Mouse (Mus musculus): ENCODE data around the gene Zfp759. TPM values are rescaled to one million over a fixed set of nuclear protein-coding genes. Genes with fewer than 3 reads are reported as not detected.
"Not testable (repeated sequence)": the region's sequence is repeated elsewhere in the genome, so short reads cannot be mapped to it uniquely, and the experiment has no call there.

Zfp759 gene
- polyA plus RNA-seq, 1 experiment from 2014 or later = 2.0 TPM

DNA sequence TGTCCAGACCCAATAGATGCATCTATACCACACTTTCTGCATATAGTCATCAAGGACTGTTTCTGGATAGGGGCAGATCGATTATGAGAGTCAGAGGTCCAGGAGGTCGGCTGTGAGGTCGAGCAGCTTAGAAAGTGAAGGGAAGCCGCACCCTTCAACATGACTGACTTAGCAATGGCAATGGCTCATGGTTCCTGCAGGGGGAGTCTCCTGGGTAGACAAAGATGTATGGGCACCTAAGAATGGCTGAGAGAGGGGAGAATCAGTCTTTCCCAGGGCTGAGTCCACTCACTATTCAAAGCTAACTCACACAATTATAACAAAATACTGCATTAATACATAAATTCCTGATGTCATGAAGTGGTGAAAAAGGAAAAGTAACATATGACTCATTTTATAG lies 44.7 kb downstream of the Zfp759 start:
- not testable (repeated sequence) for H3K4me1 ChIP-seq (replicated peaks; ENCODE audit: control insufficient read depth, insufficient read depth, low read length); H3K4me3 ChIP-seq (ENCODE audit: low read depth, low read length); DNase-seq (ENCODE audit: low spot score); H3K9ac ChIP-seq (ENCODE audit: low read length); H3K27me3 ChIP-seq (replicated peaks; ENCODE audit: control insufficient read depth, insufficient read depth, low read length); H3K36me3 ChIP-seq (ENCODE audit: control insufficient read depth, insufficient read depth, low read length); H3K27ac ChIP-seq (ENCODE audit: low read depth); ATAC-seq (replicated peaks; ENCODE audit: low FRiP score, low TSS enrichment, low read depth); H3K9me3 ChIP-seq (ENCODE audit: control insufficient read depth, low read length); H3K4me2 ChIP-seq (ENCODE audit: low read length)
- WGBS = 58% methylated on average over 4 of the region's 4 CpGs

DNA sequence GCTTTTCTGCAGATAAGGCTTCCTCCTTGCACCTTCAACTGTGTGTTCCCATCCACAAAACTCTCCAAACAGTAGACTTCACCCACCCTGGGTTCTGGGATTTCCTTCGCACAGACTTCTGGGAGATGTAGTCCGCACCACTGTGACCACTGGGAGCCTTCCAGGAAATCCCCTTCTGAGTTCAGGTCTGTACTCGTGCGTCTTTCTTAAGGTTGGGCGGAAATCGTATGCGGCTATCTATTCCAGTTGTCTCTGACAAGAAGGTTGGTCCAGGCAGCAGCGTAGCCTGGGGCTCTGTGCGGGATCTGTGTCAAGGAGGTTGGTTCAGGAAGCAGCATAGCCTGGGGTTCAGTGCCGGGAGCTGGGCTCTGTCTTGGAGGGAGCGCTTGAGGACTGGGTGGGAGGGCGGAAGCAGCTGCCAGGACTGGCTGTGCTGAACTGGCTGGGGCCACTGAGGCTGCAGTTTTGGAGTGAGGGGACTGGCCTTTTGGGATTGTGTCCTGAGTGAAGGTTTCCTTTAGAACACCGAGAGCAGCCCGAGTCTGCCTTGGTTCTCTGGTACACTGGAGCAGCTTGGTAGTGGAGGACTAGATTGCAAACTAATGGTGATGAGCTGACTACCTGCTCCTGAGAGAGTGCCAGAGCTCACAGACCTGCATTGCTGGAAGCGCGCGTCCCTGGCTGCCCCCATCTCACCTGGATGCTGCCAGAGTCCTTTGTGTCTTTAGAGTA lies 51.7 kb downstream of the Zfp759 start, which contains the start of gene Rsl1:
TSS of gene Rsl1 (plus strand) at position 192 of the 732 bp plus-strand sequence.
- peak; percentile 98 for ATAC-seq (replicated peaks; ENCODE audit: low FRiP score, low TSS enrichment, low read depth)
- H3K4me1 ChIP-seq (replicated peaks; ENCODE audit: control insufficient read depth, insufficient read depth, low read length); H3K27me3 ChIP-seq (replicated peaks; ENCODE audit: control insufficient read depth, insufficient read depth, low read length); H3K9me3 ChIP-seq (ENCODE audit: control insufficient read depth, low read length): not testable (repeated sequence)
- 2% methylated on average over 17 of the region's 17 CpGs for WGBS
- H3K9ac ChIP-seq (ENCODE audit: low read length) = peak within 1 kb of the TSS; percentile 42
- H3K36me3 ChIP-seq (ENCODE audit: control insufficient read depth, insufficient read depth, low read length) = peaks cover 12% of the 10 kb centered on the region
- peak within 1 kb of the TSS; percentile 51; the same call in 1 of the 2 replicates for H3K27ac ChIP-seq (ENCODE audit: low read depth)
- H3K4me2 ChIP-seq (ENCODE audit: low read length) = peak within 1 kb of the TSS; percentile 67
- H3K4me3 ChIP-seq (ENCODE audit: low read depth, low read length) = peak within 1 kb of the TSS; percentile 67
- peak; percentile 89 for DNase-seq (ENCODE audit: low spot score)

DNA sequence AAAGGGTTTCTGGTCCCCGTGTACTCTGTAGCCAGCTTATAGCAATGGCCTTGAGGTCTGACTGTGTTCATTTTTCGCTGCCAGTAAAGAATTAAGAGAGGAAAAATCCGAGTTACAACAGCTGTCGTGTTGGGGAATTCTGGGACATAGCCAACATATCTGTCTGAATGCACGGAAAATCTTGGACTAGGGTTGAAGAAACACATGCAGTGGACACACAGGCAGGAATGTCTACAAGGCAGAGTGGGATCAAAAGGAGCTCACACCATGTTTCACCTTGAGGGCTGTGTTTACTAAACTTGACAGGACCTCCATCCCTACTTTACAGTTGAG lies 52.2 kb downstream of the Zfp759 start:
- Histone ChIP-seq H3K27ac (ENCODE audit: low read depth) (no peak overlapping the region), H3K27me3 (replicated peaks; ENCODE audit: control insufficient read depth, insufficient read depth, low read length) (no peaks in the 10 kb centered on the region), H3K4me3 (ENCODE audit: low read depth, low read length) (peak overlapping the region; percentile 67), H3K4me2 (ENCODE audit: low read length) (peak overlapping the region; percentile 67), H3K9me3 (ENCODE audit: control insufficient read depth, low read length) (no peaks in the 10 kb centered on the region), H3K4me1 (replicated peaks; ENCODE audit: control insufficient read depth, insufficient read depth, low read length) (peaks cover 4% of the 10 kb centered on the region; the same call in 1 of the 2 replicates), H3K36me3 (ENCODE audit: control insufficient read depth, insufficient read depth, low read length) (peaks cover 14% of the 10 kb centered on the region), H3K9ac (ENCODE audit: low read length) (peak overlapping the region; percentile 25)
- ATAC-seq (replicated peaks; ENCODE audit: low FRiP score, low TSS enrichment, low read depth) = no peak
- peak; percentile 53 for DNase-seq (ENCODE audit: low spot score)
- WGBS = 18% methylated on average over 5 of the region's 5 CpGs

Other genes starting within 250 kb of the Zfp759 start
- 0.97 and 1.3 TPM in 2 replicates for gene Gm10767, start 216.7 kb upstream of the Zfp759 start, polyA plus RNA-seq (2014; fragmentation: Nextera tagmentation; extraction: Ambion mirVana)
- gene Zfp712, start 60.5 kb upstream of the Zfp759 start, polyA plus RNA-seq (2014; fragmentation: Nextera tagmentation; extraction: Ambion mirVana) = 3.4 and 4.9 TPM in 2 replicates
- gene Zfp708, start 23.7 kb upstream of the Zfp759 start, polyA plus RNA-seq (2014; fragmentation: Nextera tagmentation; extraction: Ambion mirVana) = 4.2 and 5.6 TPM in 2 replicates
- 3.2 and 4.9 TPM in 2 replicates for gene Gm28557, start 13.1 kb upstream of the Zfp759 start, polyA plus RNA-seq (2014; fragmentation: Nextera tagmentation; extraction: Ambion mirVana)
- gene Rslcan18, start 5.4 kb upstream of the Zfp759 start, polyA plus RNA-seq (2014; fragmentation: Nextera tagmentation; extraction: Ambion mirVana) = 0.22 and 0.28 TPM in 2 replicates
- gene Rsl1, start 51.5 kb downstream of the Zfp759 start, polyA plus RNA-seq (2014; fragmentation: Nextera tagmentation; extraction: Ambion mirVana) = 5.3 and 5.6 TPM in 2 replicates
- gene Zfp455, start 72.8 kb downstream of the Zfp759 start, polyA plus RNA-seq (2014; fragmentation: Nextera tagmentation; extraction: Ambion mirVana) = 1.4 and 1.7 TPM in 2 replicates
- gene Zfp458, start 156.8 kb downstream of the Zfp759 start, polyA plus RNA-seq (2014; fragmentation: Nextera tagmentation; extraction: Ambion mirVana) = 1.9 and 2.6 TPM in 2 replicates
- gene Zfp457, start 184.8 kb downstream of the Zfp759 start, polyA plus RNA-seq (2014; fragmentation: Nextera tagmentation; extraction: Ambion mirVana) = 0.70 and 0.90 TPM in 2 replicates
- gene Zfp595, start 210.9 kb downstream of the Zfp759 start, polyA plus RNA-seq (2014; fragmentation: Nextera tagmentation; extraction: Ambion mirVana) = 2.9 and 3.5 TPM in 2 replicates
- gene Gm28044, start 238.9 kb downstream of the Zfp759 start, polyA plus RNA-seq (2014; fragmentation: Nextera tagmentation; extraction: Ambion mirVana) = not detected in 2 replicates
- gene Zfp953, start 238.9 kb downstream of the Zfp759 start, polyA plus RNA-seq (2014; fragmentation: Nextera tagmentation; extraction: Ambion mirVana) = 1.0 and 1.8 TPM in 2 replicates

Measured in intestine, embryonic 14.5 days (tissue).